In the genomic region with DNA sequence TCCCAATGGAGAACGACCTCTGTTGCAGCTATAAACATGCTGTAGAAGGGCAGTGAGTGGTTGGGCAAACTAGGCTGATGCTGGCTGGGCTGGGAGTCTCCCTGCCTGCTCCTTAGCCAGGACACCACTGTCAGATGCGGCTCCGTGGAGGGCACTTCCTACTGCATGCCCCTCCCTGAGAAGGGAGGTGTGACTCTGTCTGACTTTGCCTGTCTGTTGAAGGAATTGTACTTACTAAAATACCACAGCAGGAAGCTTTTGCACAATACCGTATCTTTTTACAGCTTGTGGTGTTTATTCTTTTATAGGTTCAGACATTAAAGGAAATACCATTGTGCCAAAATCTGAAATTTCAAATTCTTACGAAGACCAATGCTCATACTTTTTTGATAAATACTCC, we compare ENCODE assay signal across 14 mouse cellular contexts.
"Had no signal": no experiment of that assay in that cellular context is flagged by ENCODE, and none has a peak within 500 bp of the region (broad histone marks: within the 10 kb centered on the region; RNA-seq: fewer than 3 reads in every experiment).

No protein-coding gene starts in this region.

- H3K27me3 ChIP-seq: kidney, embryonic 15.5 days; limb, embryonic 12.5 days; stomach, embryonic 15.5 days had no signal

- H3K4me1 ChIP-seq: kidney, embryonic 15.5 days; limb, embryonic 12.5 days; midbrain, embryonic 10.5 days; stomach, embryonic 15.5 days had no signal

- H3K9ac ChIP-seq: kidney, embryonic 15.5 days; limb, embryonic 12.5 days; liver, embryonic 14.5 days; stomach, embryonic 15.5 days had no signal

- H3K4me2 ChIP-seq: kidney, embryonic 15.5 days; limb, embryonic 12.5 days; stomach, embryonic 15.5 days had no signal

- ATAC-seq: lung, postnatal 0 days had no signal

- H3K36me3 ChIP-seq: limb, embryonic 12.5 days had no signal

- DNase-seq: kidney, adult 18-20 months; kidney, postnatal 25 days; layer of hippocampus, adult 9-11 months; layer of hippocampus, postnatal 36 days; liver; lung, adult 2 months; midbrain, embryonic 14.5 days; right cerebral cortex, postnatal 14 days had no signal

- H3K9me3 ChIP-seq: kidney, embryonic 15.5 days; limb, embryonic 12.5 days; midbrain, embryonic 10.5 days; stomach, embryonic 15.5 days had no signal

- H3K27ac ChIP-seq: kidney, embryonic 15.5 days; limb, embryonic 12.5 days; liver, embryonic 14.5 days; midbrain, embryonic 10.5 days; stomach, embryonic 15.5 days had no signal

- H3K4me3 ChIP-seq: kidney, embryonic 15.5 days; limb, embryonic 12.5 days; midbrain, embryonic 10.5 days; stomach, embryonic 15.5 days had no signal
